Mouse (Mus musculus) urinary bladder, postnatal 36 days (tissue): ENCODE data around the gene Bcas1.

ENCODE experiments used
- DNase-seq, 2 experiments: peaks; one replicate each; pipeline ENCODE4 v3.0.0; 2022; ENCODE audit warnings: low spot score in 2 of 2, mixed read lengths in 1 of 2

Gene Bcas1

DNA sequence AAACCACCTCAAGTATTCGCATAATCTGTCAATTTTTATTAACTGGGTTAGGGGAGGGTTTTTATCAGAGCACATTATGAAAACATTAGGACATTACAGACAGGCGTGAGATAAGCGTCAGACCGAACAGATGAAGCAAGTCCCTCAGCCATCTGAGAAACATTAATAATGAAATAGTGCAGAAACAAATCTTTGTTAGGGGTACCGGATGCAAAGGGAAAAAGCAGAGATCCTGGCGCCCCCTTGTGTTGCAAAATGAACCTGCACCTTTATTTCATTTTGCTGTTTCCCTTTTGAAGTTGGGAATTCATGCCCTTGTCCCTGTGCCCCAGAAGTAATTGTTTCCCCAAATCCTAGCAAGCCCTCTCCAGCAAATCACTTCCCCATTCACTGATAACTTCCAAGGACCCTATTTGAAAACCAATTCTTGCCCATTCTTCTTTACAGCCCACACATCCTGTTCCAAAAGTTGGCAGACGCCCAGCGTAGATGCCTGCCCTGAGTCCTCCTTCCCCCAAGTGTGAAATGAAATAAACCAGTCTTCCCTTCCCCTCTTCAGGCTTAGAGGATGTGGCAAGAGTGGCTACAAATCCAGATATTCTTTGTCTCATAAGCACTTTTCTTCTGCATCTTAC is 80.4 kb downstream of the Bcas1 start:
- DNase-seq, result peak; percentile 52 to 57

DNA sequence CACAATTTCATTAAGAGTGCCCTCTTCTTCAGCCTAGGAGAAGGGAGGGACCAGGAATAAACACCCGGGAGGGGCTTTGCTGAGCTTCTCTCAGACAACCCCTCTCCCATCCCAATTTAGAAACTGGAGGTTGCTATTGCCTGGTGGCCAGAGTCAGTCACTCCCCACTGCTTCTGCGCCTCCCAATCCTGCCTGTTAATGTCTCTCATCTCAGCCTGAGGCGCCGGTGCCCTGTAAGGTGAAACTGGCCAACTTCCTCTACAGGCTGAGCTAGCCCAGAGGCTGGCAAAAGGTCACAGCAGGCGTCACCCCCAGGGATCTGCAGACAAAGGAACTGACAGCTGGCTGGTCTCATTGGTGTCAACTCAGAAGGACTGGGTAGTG is 82.2 kb downstream of the Bcas1 start:
- DNase-seq, result peak in 1 of 2 experiments; percentile 57

GRCm38 (mm10) chr2:170344502-170345409 is 82.9 kb downstream of the Bcas1 start:
- DNase-seq, result no peak

DNA sequence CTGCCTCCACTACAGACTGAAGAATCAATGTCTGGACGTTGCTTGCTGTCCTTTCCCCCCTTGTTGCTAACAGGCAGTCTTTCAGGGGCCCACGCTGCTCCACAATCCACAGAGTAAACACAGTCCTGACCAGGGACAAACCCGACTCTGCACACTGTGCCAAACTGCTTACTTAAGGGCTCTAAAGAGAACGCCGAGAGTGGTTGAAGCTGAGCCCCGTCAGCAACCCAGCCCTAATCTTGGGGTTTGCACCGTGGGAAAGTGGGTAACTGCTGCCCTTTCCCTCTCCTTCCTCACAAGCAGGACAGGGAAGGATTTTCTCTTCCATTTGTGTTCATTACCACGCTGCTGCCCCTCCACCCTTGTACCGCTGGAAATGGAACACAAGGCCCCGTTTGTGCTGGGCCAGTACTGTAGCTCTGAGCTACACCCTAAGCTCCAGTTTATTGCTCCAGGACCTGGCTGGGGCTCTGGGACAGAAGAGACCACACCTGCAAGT is 83.8 kb downstream of the Bcas1 start:
- DNase-seq, result peak in 1 of 2 experiments; percentile 59

DNA sequence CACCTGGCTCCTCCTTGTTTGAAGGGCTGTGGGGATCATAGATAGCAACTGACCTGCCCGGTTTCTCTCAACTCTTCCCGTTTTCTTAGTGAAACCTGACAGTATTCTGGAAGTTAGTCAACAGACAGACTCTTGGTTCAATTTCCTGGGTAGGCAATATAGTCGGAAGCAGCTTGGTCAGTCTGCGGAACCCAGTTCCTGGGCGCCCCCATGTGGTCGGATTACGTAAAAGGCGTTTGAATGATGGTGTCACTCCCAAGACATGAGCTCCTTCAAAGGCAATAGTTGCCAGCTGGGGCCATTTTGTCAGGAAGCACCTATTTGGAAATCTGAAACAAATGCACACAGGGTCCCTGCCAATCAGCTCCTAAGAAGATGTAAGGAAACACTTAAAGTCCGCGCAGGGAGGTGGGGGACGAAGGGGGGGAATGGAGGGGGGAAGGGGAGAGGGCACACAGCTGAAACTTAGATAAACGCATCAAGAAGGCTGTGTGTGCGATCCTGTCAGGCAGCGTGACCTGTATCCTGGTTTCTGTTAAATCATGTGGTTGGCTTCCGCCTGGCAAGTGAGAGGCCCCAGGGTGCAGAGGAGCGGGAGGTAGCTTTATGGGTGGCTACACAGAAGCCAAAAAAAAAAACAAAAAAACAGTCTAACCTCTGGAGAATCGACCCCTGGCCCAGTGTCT is 84.4 kb downstream of the Bcas1 start:
- peak; percentile 70 to 78 for DNase-seq

GRCm38 (mm10) chr2:170342312-170342830 is 85.3 kb downstream of the Bcas1 start:
- no peak for DNase-seq

GRCm38 (mm10) chr2:170341179-170341578 is 86.5 kb downstream of the Bcas1 start:
- no peak for DNase-seq

DNA sequence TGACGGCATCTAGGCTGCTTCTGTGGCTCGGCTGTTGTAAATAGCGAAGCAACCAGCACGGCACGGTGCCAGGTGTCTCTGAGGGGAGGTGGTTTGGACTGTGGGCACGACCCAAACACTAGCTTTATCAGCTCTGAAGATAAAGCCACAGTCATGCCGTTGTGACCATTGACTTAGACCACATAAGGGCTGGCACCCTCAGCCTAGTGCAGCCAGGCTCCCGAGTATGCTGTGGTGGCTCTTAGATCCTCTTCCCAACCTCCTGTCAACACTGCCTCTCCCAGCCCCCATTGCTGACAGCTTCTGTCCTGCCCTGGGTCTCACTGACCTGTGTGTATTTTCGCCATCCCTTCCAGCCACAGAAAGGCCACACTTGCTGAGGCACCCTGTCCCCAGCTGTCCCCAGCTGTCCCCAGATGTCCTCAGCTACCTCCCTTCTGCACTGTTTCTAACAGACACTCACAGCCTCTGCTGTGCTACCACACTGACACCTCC is 91.3 kb downstream of the Bcas1 start:
- DNase-seq, result no peak

GRCm38 (mm10) chr2:170335168-170335567 is 92.5 kb downstream of the Bcas1 start:
- DNase-seq, result no peak

DNA sequence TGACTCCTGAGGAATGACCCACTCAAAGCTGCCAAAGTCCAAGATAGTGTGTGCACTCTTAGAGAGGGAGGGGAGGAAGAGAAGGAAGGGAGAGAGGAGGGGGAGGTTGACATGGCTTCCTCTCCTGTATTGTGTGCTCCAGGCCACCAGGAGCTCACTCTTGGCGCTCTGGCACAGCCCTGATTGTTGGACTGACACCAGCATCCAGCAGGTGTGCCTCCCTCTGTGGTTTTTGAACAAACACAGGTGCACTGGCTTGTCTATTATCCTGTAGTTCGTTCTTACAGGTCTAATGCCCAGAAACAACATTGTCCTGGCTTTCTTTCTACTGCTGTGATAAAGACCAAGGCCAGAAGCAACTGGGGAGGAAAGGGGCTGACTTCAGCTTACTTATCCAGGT is 95.8 kb downstream of the Bcas1 start:
- no peak for DNase-seq

DNA sequence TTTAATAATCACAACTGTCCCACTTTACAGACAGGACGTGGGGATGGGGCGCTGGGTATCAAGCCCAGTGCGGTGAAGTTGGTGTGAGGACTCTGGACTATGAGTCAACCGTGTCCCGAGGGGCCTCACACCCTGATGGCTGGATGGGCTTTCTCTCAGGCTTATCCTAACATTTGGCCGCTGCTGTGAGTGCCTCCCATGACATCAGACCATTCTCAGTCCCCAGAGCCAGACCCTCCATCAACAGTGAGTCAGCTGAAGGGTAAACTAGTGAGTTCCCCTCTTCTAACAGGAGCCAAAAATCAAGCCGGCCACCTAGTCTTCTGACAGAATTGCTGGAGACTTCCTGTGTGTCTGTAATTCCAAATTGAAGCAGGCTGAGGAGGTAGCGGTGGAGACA is 97.2 kb downstream of the Bcas1 start:
- no peak for DNase-seq

- no peak for DNase-seq
Observed at GRCm38 (mm10) chr2:170329921-170330320, 97.7 kb downstream of the Bcas1 start.

- no peak for DNase-seq
Observed at GRCm38 (mm10) chr2:170323925-170324347, 103.7 kb downstream of the Bcas1 start.

GRCm38 (mm10) chr2:170322013-170322414 is 105.6 kb downstream of the Bcas1 start:
- DNase-seq, result peak in 1 of 2 experiments; percentile 49

DNA sequence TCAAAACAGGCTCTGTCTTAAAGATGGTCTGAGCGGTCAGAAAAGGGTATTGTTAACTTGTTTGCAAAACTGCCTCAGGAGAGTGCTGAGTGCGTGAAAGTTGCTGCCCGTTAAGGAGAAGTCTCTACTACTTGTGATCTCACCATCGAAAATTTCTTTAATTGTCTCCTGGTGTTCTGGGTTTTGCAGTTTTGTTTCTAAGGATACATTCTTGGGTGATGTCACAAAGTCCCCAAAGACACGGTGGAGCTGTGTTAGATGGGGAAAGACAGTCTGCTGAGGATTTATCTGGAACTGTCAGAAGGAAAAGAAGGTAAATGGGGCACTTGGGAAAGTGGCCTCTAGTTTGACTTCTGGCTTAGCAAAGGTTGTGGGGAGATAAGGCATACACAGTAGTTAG is 106.1 kb downstream of the Bcas1 start:
- DNase-seq, result no peak

- DNase-seq, result no peak
Observed at GRCm38 (mm10) chr2:170319533-170320463, 107.8 kb downstream of the Bcas1 start.

DNA sequence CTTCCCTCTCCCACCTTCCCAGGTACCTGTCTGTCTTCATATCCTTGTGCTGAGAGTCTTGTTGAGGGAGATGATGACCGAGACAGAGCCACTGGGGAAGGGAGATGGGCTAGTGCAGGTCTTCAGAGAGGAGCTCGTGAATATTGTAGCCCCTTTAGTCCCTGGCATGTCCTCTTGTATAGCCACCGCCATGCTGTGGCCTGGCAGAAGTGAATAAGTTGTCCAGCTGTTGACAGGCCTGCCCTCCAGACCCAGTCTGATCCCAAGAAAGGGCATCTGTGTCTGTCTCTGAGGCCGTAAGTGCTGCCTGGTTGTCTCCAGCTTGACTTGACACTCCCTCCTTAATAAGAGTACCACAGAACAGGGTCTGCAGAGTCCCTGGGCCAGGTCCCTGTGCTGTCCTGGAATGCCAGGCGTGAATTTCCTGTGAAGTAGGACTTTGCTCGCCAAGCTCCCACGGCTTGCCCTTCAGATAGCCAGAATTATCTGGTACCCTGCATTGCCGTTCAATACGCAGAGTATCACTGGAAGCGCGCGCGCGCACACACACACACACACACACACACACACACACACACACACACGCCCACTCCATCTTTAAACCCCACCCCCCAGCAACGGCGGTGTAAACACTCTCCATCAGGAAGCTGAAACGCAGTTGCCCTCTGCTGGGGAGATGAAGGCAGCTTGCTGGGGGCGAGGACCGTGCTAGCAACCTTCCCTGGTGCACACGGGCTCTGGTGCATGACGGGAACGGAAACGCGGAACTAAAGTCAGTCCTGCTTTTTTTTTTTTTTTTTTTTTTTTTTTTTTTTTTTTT is 108.7 kb downstream of the Bcas1 start:
- peak; percentile 76 to 90 for DNase-seq

GRCm38 (mm10) chr2:170316774-170317173 is 110.9 kb downstream of the Bcas1 start:
- DNase-seq, result no peak

GRCm38 (mm10) chr2:170316344-170316743 is 111.3 kb downstream of the Bcas1 start:
- DNase-seq, result no peak

GRCm38 (mm10) chr2:170310988-170311359 is 116.7 kb downstream of the Bcas1 start:
- DNase-seq, result no peak
